Mouse (Mus musculus): ENCODE results near the gene Ank2. TPM values are rescaled to one million over a fixed set of nuclear protein-coding genes. Genes with fewer than 3 reads are reported as not detected.

Ank2 gene
- total RNA-seq, 2 experiments from 2014 or later: 905 to 944 TPM

DNA sequence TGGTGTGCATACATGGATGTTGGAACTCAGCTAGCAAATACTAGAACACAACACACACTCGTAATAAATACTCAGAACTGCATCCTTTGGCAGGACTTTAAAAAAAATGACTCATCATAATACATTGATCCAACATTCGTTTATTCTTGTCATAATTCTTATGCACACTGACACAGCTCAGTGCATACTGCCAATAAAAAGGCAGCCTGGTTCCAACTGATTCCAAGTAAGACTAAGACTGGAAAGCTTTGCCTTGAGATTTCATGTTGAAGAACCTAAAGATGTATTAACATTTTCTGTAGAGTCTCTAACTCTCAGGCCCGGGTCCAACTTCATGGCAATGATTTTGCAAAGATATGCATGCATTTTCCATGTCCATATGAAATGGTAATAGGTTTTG is 512.5 kb downstream of the Ank2 start:
- intact Hi-C loops (cut with DNase I): no loop called here
- DNase-seq (ENCODE audit: low spot score in 2 of 2): no peak

- DNase-seq (ENCODE audit: low spot score in 2 of 2): no peak
- intact Hi-C loops (cut with DNase I): no loop called here
Observed at GRCm38 (mm10) chr3:126982814-126983213, 516.3 kb downstream of the Ank2 start.

DNA sequence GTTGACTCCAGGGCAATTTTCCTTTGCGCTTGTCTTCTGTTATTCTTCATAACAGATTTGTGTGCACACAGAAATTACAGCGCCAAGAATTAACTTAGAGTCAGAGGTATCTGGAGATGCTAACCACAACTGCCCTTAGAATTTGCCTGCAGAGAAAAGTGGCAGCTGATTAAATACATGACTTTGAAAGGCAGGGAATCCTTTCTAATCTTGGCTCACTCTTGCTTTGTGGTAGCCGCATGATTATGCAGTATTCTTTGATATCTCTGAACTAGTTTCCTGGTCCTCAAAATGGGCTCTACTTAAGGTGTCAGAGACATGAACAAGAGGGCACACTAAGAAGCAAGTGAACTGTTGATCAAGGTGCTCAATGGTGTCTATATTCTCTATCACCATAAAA is 518.0 kb downstream of the Ank2 start:
- DNase-seq (ENCODE audit: low spot score in 2 of 2): no peak
- intact Hi-C loops (cut with DNase I): loop anchor here (2.0 kb wide), 1 partner anchor 16 kb away; no protein-coding TSS in a partner anchor

DNA sequence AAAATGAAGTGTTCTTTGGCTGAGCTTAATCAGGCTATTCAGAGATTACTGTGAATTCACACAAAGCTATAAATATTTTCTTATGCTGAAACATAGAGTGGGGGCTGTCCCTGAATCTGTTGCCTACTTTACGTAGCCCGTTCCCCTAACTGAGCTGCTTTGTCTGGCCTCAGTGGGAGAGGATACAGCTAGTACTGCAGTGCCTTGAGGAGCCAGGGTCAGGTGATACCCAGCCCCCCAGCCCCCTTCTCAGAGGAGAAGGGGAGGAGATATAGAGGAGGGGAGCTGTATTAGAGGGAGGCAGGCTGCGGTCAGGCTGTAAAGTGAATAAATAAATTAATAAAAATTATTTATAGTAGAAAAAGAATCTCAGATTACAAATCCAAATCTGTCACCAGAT is 519.5 kb downstream of the Ank2 start:
- no peak for DNase-seq (ENCODE audit: low spot score in 2 of 2)
- intact Hi-C loops (cut with DNase I): loop anchor here (2.0 kb wide), 1 partner anchor 17 kb away; no protein-coding TSS in a partner anchor

- intact Hi-C loops (cut with DNase I): no loop called here
- DNase-seq (ENCODE audit: low spot score in 2 of 2): peak; percentile 78 to 80
Observed at GRCm38 (mm10) chr3:126978768-126979410, 520.3 kb downstream of the Ank2 start.

- DNase-seq (ENCODE audit: low spot score in 2 of 2): no peak
- intact Hi-C loops (cut with DNase I): no loop called here
Observed at GRCm38 (mm10) chr3:126977399-126977798, 521.8 kb downstream of the Ank2 start.

- intact Hi-C loops (cut with DNase I): no loop called here
- DNase-seq (ENCODE audit: low spot score in 2 of 2): no peak
Observed at GRCm38 (mm10) chr3:126976793-126977192, 522.4 kb downstream of the Ank2 start.

DNA sequence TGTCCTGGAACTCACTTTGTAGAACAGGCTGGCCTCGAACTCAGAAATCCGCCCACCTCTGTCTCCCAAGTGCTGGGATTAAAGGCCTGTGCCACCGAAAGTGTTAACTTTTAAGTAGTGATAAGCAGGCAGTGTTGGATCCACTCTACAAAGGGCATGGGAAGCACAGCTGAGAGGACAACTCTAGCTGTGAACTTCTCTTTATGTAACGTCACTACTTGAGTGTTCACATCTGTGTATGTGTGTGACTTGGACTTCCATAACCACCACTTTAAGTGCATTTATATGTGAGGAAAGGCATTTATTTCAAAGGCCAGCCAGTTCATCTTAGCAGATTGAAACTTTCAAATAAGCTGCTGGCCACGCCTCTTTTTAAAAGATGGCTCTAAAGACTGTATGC is 523.7 kb downstream of the Ank2 start:
- DNase-seq (ENCODE audit: low spot score in 2 of 2): no peak
- intact Hi-C loops (cut with DNase I): no loop called here

DNA sequence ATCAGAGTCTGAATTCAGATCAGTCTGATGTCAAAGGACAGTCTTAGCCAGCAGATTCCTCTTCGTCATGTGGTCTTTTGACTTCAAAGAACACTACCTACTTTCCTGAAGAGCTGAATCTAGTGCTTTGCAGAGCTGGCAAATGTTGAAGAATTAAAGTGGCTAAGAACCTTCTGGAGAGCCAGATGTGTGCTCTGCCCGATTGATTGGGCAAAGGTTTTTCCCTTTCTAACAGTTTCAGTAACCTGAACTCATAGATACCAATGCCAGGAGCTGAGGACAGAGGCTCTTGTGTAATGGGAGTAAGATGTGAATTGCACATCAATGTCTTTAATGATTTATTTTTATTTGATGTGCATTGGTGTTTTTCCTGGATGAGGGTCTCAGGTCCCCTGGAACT is 525.6 kb downstream of the Ank2 start:
- intact Hi-C loops (cut with DNase I): no loop called here
- DNase-seq (ENCODE audit: low spot score in 2 of 2): no peak

GRCm38 (mm10) chr3:126971531-126971930 is 527.6 kb downstream of the Ank2 start:
- DNase-seq (ENCODE audit: low spot score in 2 of 2): peak in 1 of 2 experiments; percentile 43
- intact Hi-C loops (cut with DNase I): no loop called here

DNA sequence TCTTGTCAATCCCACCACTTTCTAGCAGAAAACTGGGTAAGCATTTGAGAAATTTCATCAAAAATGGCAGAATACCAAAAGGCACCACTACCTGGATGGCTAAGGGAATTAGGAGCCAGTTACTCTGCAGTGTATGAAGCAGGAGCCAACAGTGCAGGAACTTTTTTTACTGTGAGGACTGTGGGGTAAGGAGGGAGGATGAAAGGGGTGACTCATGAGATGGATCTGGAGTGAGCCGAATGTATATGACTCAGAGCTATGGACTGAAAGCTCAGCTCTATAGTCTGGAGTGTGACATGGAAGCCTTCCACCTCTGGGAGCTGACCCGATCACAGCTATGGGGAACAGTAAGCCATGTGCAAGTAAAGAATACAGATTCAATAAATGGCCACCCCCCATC is 530.4 kb downstream of the Ank2 start:
- intact Hi-C loops (cut with DNase I): no loop called here
- peak in 1 of 2 experiments; percentile 54 for DNase-seq (ENCODE audit: low spot score in 2 of 2)

- no peak for DNase-seq (ENCODE audit: low spot score in 2 of 2)
- intact Hi-C loops (cut with DNase I): no loop called here
Observed at GRCm38 (mm10) chr3:126965767-126966166, 533.4 kb downstream of the Ank2 start.

- no peak for DNase-seq (ENCODE audit: low spot score in 2 of 2)
- intact Hi-C loops (cut with DNase I): no loop called here
Observed at GRCm38 (mm10) chr3:126962326-126962725, 536.8 kb downstream of the Ank2 start.

- intact Hi-C loops (cut with DNase I): no loop called here
- no peak for DNase-seq (ENCODE audit: low spot score in 2 of 2)
Observed at GRCm38 (mm10) chr3:126952698-126953097, 546.5 kb downstream of the Ank2 start.

- DNase-seq (ENCODE audit: low spot score in 2 of 2): no peak
- intact Hi-C loops (cut with DNase I): no loop called here
Observed at GRCm38 (mm10) chr3:126946591-126946990, 552.6 kb downstream of the Ank2 start.

- intact Hi-C loops (cut with DNase I): no loop called here
- DNase-seq (ENCODE audit: low spot score in 2 of 2): no peak
Observed at GRCm38 (mm10) chr3:126944838-126945237, 554.3 kb downstream of the Ank2 start.

- intact Hi-C loops (cut with DNase I): no loop called here
- DNase-seq (ENCODE audit: low spot score in 2 of 2): no peak
Observed at GRCm38 (mm10) chr3:126944081-126944480, 555.1 kb downstream of the Ank2 start.

DNA sequence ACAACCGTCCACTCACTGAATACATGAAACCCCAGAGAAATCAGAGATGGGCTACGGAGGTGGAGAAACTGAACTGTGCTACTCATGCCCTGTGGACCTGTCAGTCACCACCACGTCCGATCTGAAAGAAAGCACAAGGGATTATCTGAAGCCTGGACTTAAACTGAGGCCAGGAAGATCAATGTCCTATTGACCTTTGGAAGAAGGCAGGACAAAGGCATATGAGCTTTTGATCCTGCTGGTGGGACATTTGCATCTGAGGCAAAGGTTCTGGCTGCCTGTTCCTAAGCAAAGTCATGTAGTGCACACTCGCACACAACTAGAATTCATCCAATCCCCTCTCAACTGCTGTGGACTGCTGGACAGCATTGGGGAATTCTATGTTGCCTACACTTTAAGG is 558.7 kb downstream of the Ank2 start:
- DNase-seq (ENCODE audit: low spot score in 2 of 2): no peak
- intact Hi-C loops (cut with DNase I): no loop called here

GRCm38 (mm10) chr3:126931884-126932506 is 567.2 kb downstream of the Ank2 start:
- DNase-seq (ENCODE audit: low spot score in 2 of 2): peak in 1 of 2 experiments; percentile 47
- intact Hi-C loops (cut with DNase I): no loop called here

GRCm38 (mm10) chr3:126923575-126924382 is 575.4 kb downstream of the Ank2 start:
- intact Hi-C loops (cut with DNase I): no loop called here
- DNase-seq (ENCODE audit: low spot score in 2 of 2): no peak

- no peak for DNase-seq (ENCODE audit: low spot score in 2 of 2)
- intact Hi-C loops (cut with DNase I): no loop called here
Observed at GRCm38 (mm10) chr3:126921941-126922340, 577.2 kb downstream of the Ank2 start.
